Mouse (Mus musculus) limb, embryonic 15.5 days (tissue): ENCODE data around the gene Emg1. TPM values are rescaled to one million over a fixed set of nuclear protein-coding genes. Genes with fewer than 3 reads are reported as not detected.

Experiments used
- ATAC-seq: fragments of 200-750 bp; cut with Nextera tagmentation; 2 replicates; pipeline ENCODE4 v1.8.0; 2017; ENCODE audit warnings: low read depth, moderate TSS enrichment; ENCODE audit not compliant: insufficient number of reproducible peaks, low FRiP score, low TSS enrichment
- H3K27ac ChIP-seq: fragments of 300-500 bp; sonication (generic); 2 replicates; pipeline ENCODE4 v1.5.1; 2015; ENCODE audit warnings: moderate library complexity, mild to moderate bottlenecking, inconsistent platforms
- H3K27me3 ChIP-seq: fragments of 300-500 bp; sonication (generic); 2 replicates; pipeline ENCODE4 v1.6.1; 2015; ENCODE audit warnings: inconsistent platforms
- H3K36me3 ChIP-seq: fragments of 300-500 bp; sonication (generic); 2 replicates; pipeline ENCODE4 v1.6.1; 2015; ENCODE audit warnings: inconsistent platforms
- H3K4me1 ChIP-seq: fragments of 300-500 bp; sonication (generic); 2 replicates; pipeline ENCODE4 v1.6.1; 2015; ENCODE audit warnings: inconsistent platforms
- H3K4me2 ChIP-seq: fragments of 300-500 bp; sonication (generic); 2 replicates; pipeline ENCODE4 v1.6.1; 2015; ENCODE audit warnings: mild to moderate bottlenecking, inconsistent platforms
- H3K4me3 ChIP-seq: fragments of 300-500 bp; sonication (generic); 2 replicates; pipeline ENCODE4 v1.5.1; 2015; ENCODE audit warnings: mild to moderate bottlenecking, inconsistent platforms
- H3K9ac ChIP-seq: fragments of 300-500 bp; sonication (generic); 2 replicates; pipeline ENCODE4 v1.6.1; 2015; ENCODE audit warnings: inconsistent platforms
- H3K9me3 ChIP-seq: fragments of 300-500 bp; sonication (generic); 2 replicates; pipeline ENCODE4 v1.6.1; 2016; ENCODE audit warnings: inconsistent platforms
- WGBS: fragments of 180-500 bp; shearing (Covaris S2); methylation state at CpG from one replicate; pipeline ENCODE4 v1.1.7; 2015; 5-methylcytosine and 5-hydroxymethylcytosine counted together
- polyA plus RNA-seq: library from polyadenylated mRNA; unstranded; fragments of >200 nt; fragmentation: Nextera tagmentation; extraction: Ambion mirVana; gene quantifications from 2 replicates; pipeline ENCODE4 v1.2.1, GENCODE M21; 2015

Gene Emg1
- polyA plus RNA-seq, 1 experiment from 2014 or later, result 164 TPM

GRCm38 (mm10) chr6:124719354-124719978 lies 7.5 kb upstream of the Emg1 start:
- 59% methylated on average over 7 of the region's 7 CpGs for WGBS

GRCm38 (mm10) chr6:124718703-124719102 lies 6.7 kb upstream of the Emg1 start:
- H3K36me3 ChIP-seq, result peaks cover 42% of the 10 kb centered on the region
- H3K9ac ChIP-seq, result peak overlapping the region; percentile 5; the same call in 1 of the 2 replicates
- no peak for ATAC-seq
- H3K27me3 ChIP-seq, result no peaks in the 10 kb centered on the region
- peaks cover 13% of the 10 kb centered on the region for H3K4me1 ChIP-seq
- H3K4me2 ChIP-seq, result peak overlapping the region; percentile 17; the same call in 1 of the 2 replicates
- peak overlapping the region; percentile 34 for H3K4me3 ChIP-seq
- peak overlapping the region; percentile 48; the same call in 1 of the 2 replicates for H3K27ac ChIP-seq
- H3K9me3 ChIP-seq, result no peaks in the 10 kb centered on the region
- WGBS, result 48% methylated on average over 16 of the region's 16 CpGs

More at GRCm38 (mm10) chr6:124719354-124719978, 7.5 kb upstream of the Emg1 start:
- Histone ChIP-seq H3K9me3 (no peaks in the 10 kb centered on the region), H3K27ac (peak overlapping the region; percentile 48; the same call in 1 of the 2 replicates), H3K27me3 (no peaks in the 10 kb centered on the region), H3K36me3 (peaks cover 34% of the 10 kb centered on the region), H3K4me3 (peak overlapping the region; percentile 34; the same call in 1 of the 2 replicates), H3K4me2 (peak overlapping the region; percentile 17), H3K9ac (peak overlapping the region; percentile 5; the same call in 1 of the 2 replicates), H3K4me1 (peaks cover 7% of the 10 kb centered on the region; the same call in 1 of the 2 replicates)
- no peak for ATAC-seq

- 65% methylated on average over 13 of the region's 13 CpGs for WGBS
- Histone ChIP-seq H3K4me2 (peak overlapping the region; percentile 25; the same call in 1 of the 2 replicates), H3K9ac (no peak overlapping the region), H3K9me3 (no peaks in the 10 kb centered on the region), H3K27ac (no peak overlapping the region), H3K27me3 (no peaks in the 10 kb centered on the region), H3K36me3 (peaks cover 47% of the 10 kb centered on the region), H3K4me1 (peaks cover 20% of the 10 kb centered on the region), H3K4me3 (peak overlapping the region; percentile 34)
- no peak for ATAC-seq
These were observed 6.0 kb upstream of the Emg1 start for GRCm38 (mm10) chr6:124717968-124718367.

GRCm38 (mm10) chr6:124716864-124717490 lies 5.0 kb upstream of the Emg1 start:
- Histone ChIP-seq H3K4me2 (no peak overlapping the region), H3K9me3 (no peaks in the 10 kb centered on the region), H3K27me3 (no peaks in the 10 kb centered on the region), H3K27ac (no peak overlapping the region), H3K4me1 (peaks cover 23% of the 10 kb centered on the region), H3K36me3 (peaks cover 47% of the 10 kb centered on the region), H3K9ac (no peak overlapping the region), H3K4me3 (no peak overlapping the region; the same call in 1 of the 2 replicates)
- no peak for ATAC-seq
- 58% methylated on average over 20 of the region's 20 CpGs for WGBS

GRCm38 (mm10) chr6:124712918-124713317 lies 940 bp upstream of the Emg1 start:
- peak overlapping the region; percentile 85 for H3K4me2 ChIP-seq
- WGBS, result 5% methylated on average over 11 of the region's 11 CpGs
- H3K9ac ChIP-seq, result peak overlapping the region; percentile 76
- H3K9me3 ChIP-seq, result no peaks in the 10 kb centered on the region
- no peaks in the 10 kb centered on the region for H3K27me3 ChIP-seq
- no peak for ATAC-seq
- peaks cover 55% of the 10 kb centered on the region for H3K36me3 ChIP-seq
- H3K27ac ChIP-seq, result peak overlapping the region; percentile 88; the same call in 1 of the 2 replicates
- H3K4me1 ChIP-seq, result peaks cover 43% of the 10 kb centered on the region
- peak overlapping the region; percentile 94 for H3K4me3 ChIP-seq

- Histone ChIP-seq H3K27ac (no peak overlapping the region), H3K36me3 (peaks cover 49% of the 10 kb centered on the region), H3K4me3 (no peak overlapping the region), H3K9ac (no peak overlapping the region), H3K4me2 (no peak overlapping the region), H3K27me3 (no peaks in the 10 kb centered on the region), H3K4me1 (peaks cover 27% of the 10 kb centered on the region), H3K9me3 (no peaks in the 10 kb centered on the region)
- WGBS, result 94% methylated on average over 10 of the region's 10 CpGs
- no peak for ATAC-seq
These were observed 3.6 kb downstream of the Emg1 start for GRCm38 (mm10) chr6:124708289-124708889.

- 85% methylated on average over 5 of the region's 5 CpGs for WGBS
These were observed 5.8 kb downstream of the Emg1 start for GRCm38 (mm10) chr6:124706061-124706627.

GRCm38 (mm10) chr6:124704417-124704816 lies 7.6 kb downstream of the Emg1 start:
- Histone ChIP-seq H3K27me3 (no peaks in the 10 kb centered on the region), H3K4me3 (no peak overlapping the region), H3K9ac (no peak overlapping the region), H3K4me1 (peaks cover 5% of the 10 kb centered on the region; the same call in 1 of the 2 replicates), H3K27ac (no peak overlapping the region), H3K36me3 (peaks cover 86% of the 10 kb centered on the region), H3K9me3 (no peaks in the 10 kb centered on the region), H3K4me2 (no peak overlapping the region)
- ATAC-seq, result no peak
- WGBS, result 94% methylated on average over 2 of the region's 2 CpGs

More at GRCm38 (mm10) chr6:124706061-124706627, 5.8 kb downstream of the Emg1 start:
- peaks cover 69% of the 10 kb centered on the region for H3K36me3 ChIP-seq
- no peaks in the 10 kb centered on the region for H3K27me3 ChIP-seq
- no peak overlapping the region for H3K4me3 ChIP-seq
- H3K9me3 ChIP-seq, result no peaks in the 10 kb centered on the region
- peaks cover 17% of the 10 kb centered on the region for H3K4me1 ChIP-seq
- no peak for ATAC-seq
- no peak overlapping the region for H3K4me2 ChIP-seq
- no peak overlapping the region for H3K27ac ChIP-seq
- no peak overlapping the region for H3K9ac ChIP-seq

- Histone ChIP-seq H3K4me3 (no peak overlapping the region), H3K4me2 (no peak overlapping the region), H3K4me1 (0 out of 2 replicates have a peak, but pooled peaks cover 3% of the 10 kb centered on the region), H3K9ac (no peak overlapping the region), H3K27me3 (no peaks in the 10 kb centered on the region), H3K9me3 (no peaks in the 10 kb centered on the region), H3K27ac (no peak overlapping the region), H3K36me3 (peaks cover 92% of the 10 kb centered on the region)
- 76% methylated on average over 7 of the region's 7 CpGs for WGBS
- ATAC-seq, result no peak
These were observed 8.2 kb downstream of the Emg1 start for GRCm38 (mm10) chr6:124703789-124704188.

GRCm38 (mm10) chr6:124702784-124703103 lies 9.2 kb downstream of the Emg1 start:
- no peak overlapping the region for H3K27ac ChIP-seq
- WGBS, result 51% methylated on average over 3 of the region's 3 CpGs
- H3K4me1 ChIP-seq, result 0 out of 2 replicates have a peak, but pooled peaks cover 3% of the 10 kb centered on the region
- 0 out of 2 replicates have a peak, but pooled peaks have one; percentile 46 for ATAC-seq
- no peak overlapping the region for H3K4me2 ChIP-seq
- H3K4me3 ChIP-seq, result no peak overlapping the region
- no peaks in the 10 kb centered on the region for H3K9me3 ChIP-seq
- peaks cover 93% of the 10 kb centered on the region for H3K36me3 ChIP-seq
- H3K27me3 ChIP-seq, result no peaks in the 10 kb centered on the region
- no peak overlapping the region for H3K9ac ChIP-seq

- Histone ChIP-seq H3K4me1 (0 out of 2 replicates have a peak, but pooled peaks cover 3% of the 10 kb centered on the region), H3K36me3 (peaks cover 89% of the 10 kb centered on the region), H3K9ac (no peak overlapping the region), H3K9me3 (no peaks in the 10 kb centered on the region), H3K4me2 (no peak overlapping the region), H3K27me3 (no peaks in the 10 kb centered on the region), H3K27ac (no peak overlapping the region), H3K4me3 (no peak overlapping the region)
- 87% methylated on average over 17 of the region's 17 CpGs for WGBS
- no peak for ATAC-seq
These were observed 9.7 kb downstream of the Emg1 start for GRCm38 (mm10) chr6:124702102-124702783.
